Mouse (Mus musculus) lung, postnatal 0 days (tissue): ENCODE data around the gene Rfesd. TPM values are rescaled to one million over a fixed set of nuclear protein-coding genes. Genes with fewer than 3 reads are reported as not detected.

ENCODE experiments used
- ATAC-seq: fragments of 200-750 bp; cut with Nextera tagmentation; 2 replicates; pipeline ENCODE4 v1.8.0; 2017; ENCODE audit warnings: moderate library complexity
- DNase-seq: peaks from one replicate; pipeline ENCODE4 v3.0.0-alpha.2; 2016; ENCODE audit warnings: low spot score
- H3K27ac ChIP-seq: fragments of 300-500 bp; sonication (generic); 2 replicates; pipeline ENCODE4 v1.5.1; 2014; ENCODE audit warnings: antibody characterized with exemption, mild to moderate bottlenecking, low read length, mixed read lengths
- H3K27me3 ChIP-seq: fragments of 300-500 bp; sonication (generic); replicated peaks from 2 replicates; pipeline ENCODE4 v1.6.1; 2014; ENCODE audit warnings: low read length, mixed read lengths; ENCODE audit not compliant: insufficient read depth
- H3K36me3 ChIP-seq: fragments of 300-500 bp; sonication (generic); 2 replicates; pipeline ENCODE4 v1.6.1; 2014; ENCODE audit warnings: low read length, mixed read lengths; ENCODE audit not compliant: insufficient read depth
- H3K4me1 ChIP-seq: fragments of 300-500 bp; sonication (generic); 2 replicates; pipeline ENCODE4 v1.6.1; 2014; ENCODE audit warnings: antibody characterized with exemption, low read depth, low read length, mixed read lengths; ENCODE audit not compliant: insufficient read depth
- H3K4me2 ChIP-seq: fragments of 300-500 bp; sonication (generic); replicated peaks from 2 replicates; pipeline ENCODE4 v1.6.1; 2014; ENCODE audit warnings: low read depth, mild to moderate bottlenecking, low read length, moderate library complexity, mixed read lengths
- H3K4me3 ChIP-seq: fragments of 300-500 bp; sonication (generic); 2 replicates; pipeline ENCODE4 v1.5.1; 2014; ENCODE audit warnings: low read depth, low read length
- H3K9ac ChIP-seq: fragments of 300-500 bp; sonication (generic); replicated peaks from 2 replicates; pipeline ENCODE4 v1.6.1; 2014; ENCODE audit warnings: low read depth, mild to moderate bottlenecking
- H3K9me3 ChIP-seq: fragments of 300-500 bp; sonication (generic); 2 replicates; pipeline ENCODE4 v1.6.1; 2016; ENCODE audit warnings: low read length, mixed read lengths
- CTCF ChIP-seq: IDR thresholded peaks from 2 replicates; pipeline ENCODE4 v1.5.1; 2016; ENCODE audit warnings: antibody characterized with exemption, mild to moderate bottlenecking
- EP300 ChIP-seq: IDR thresholded peaks from 2 replicates; pipeline ENCODE4 v1.6.1; 2016; ENCODE audit warnings: antibody characterized with exemption, mild to moderate bottlenecking, control low read depth
- WGBS: fragments of 180-500 bp; shearing (Covaris S2); extraction: QIAGEN DNeasy Blood & Tissue Kit; methylation state at CpG from one replicate; pipeline ENCODE4 v1.1.7; 2014; 5-methylcytosine and 5-hydroxymethylcytosine counted together
- polyA plus RNA-seq: library from polyadenylated mRNA; unstranded; fragments of >200 nt; fragmentation: Nextera tagmentation; extraction: Ambion mirVana; gene quantifications from 2 replicates; pipeline ENCODE4 v1.2.1, GENCODE M21; 2015

Rfesd gene
- polyA plus RNA-seq, 1 experiment from 2014 or later: 21.5 TPM

DNA sequence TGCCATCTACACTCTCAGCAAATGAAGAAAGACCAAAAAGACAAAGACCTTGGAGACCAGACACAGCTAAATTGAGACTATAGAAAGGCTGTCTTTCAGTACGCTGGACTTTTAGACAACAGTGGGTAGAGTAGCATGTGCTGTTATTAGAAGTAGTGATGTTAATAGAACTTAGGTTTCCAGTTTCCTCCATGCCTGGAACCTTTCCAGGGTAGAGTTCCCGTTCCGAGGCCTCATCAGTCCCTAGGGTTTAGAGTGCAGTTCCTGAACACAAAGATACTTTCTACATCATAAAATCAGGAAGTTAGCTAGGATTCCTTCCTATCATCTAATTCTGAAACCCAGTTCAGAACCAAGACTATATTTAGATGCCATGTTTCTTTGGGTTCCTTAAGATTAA lies 6.1 kb upstream of the Rfesd start:
- no peak for TF ChIP-seq EP300
- no peak for TF ChIP-seq CTCF
- 59% methylated on average over 3 of the region's 3 CpGs for WGBS
- ATAC-seq: no peak

DNA sequence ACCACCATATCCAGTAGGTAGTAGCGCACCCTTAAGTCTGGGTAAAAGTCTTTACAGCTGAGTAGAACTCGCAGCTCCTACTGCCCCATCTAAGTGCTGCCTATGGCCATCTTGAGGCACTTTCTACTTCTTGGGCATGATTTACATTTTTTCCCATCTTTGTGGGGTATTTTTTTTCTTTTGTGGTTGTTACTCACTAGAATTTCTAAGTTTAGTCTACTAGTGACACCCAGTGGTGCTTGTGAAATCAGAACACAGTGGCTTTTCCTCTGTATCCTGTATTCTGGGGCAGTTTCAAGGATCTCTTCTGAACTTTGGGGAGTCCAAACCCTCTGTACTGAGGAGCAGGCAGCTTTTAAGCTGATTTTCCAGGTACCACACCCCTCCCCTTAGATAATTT lies 3.3 kb upstream of the Rfesd start:
- Histone ChIP-seq H3K9ac (no peak overlapping the region), H3K27ac (no peak overlapping the region), H3K4me2 (no peak overlapping the region), H3K4me3 (no peak overlapping the region), H3K9me3 (no peaks in the 10 kb centered on the region), H3K36me3 (no peaks in the 10 kb centered on the region), H3K27me3 (no peaks in the 10 kb centered on the region), H3K4me1 (no peaks in the 10 kb centered on the region)
- DNase-seq: peak; percentile 49
- 88% methylated on average over 2 of the region's 2 CpGs for WGBS
- no peak for ATAC-seq
- TF ChIP-seq EP300 (no peak), CTCF (peak; percentile 46)

More for the DNA sequence above, 6.1 kb upstream of the Rfesd start:
- Histone ChIP-seq H3K4me2 (no peak overlapping the region), H3K4me1 (no peaks in the 10 kb centered on the region), H3K9ac (no peak overlapping the region), H3K27ac (no peak overlapping the region), H3K9me3 (no peaks in the 10 kb centered on the region), H3K27me3 (no peaks in the 10 kb centered on the region), H3K36me3 (no peaks in the 10 kb centered on the region), H3K4me3 (no peak overlapping the region)
- DNase-seq: no peak

DNA sequence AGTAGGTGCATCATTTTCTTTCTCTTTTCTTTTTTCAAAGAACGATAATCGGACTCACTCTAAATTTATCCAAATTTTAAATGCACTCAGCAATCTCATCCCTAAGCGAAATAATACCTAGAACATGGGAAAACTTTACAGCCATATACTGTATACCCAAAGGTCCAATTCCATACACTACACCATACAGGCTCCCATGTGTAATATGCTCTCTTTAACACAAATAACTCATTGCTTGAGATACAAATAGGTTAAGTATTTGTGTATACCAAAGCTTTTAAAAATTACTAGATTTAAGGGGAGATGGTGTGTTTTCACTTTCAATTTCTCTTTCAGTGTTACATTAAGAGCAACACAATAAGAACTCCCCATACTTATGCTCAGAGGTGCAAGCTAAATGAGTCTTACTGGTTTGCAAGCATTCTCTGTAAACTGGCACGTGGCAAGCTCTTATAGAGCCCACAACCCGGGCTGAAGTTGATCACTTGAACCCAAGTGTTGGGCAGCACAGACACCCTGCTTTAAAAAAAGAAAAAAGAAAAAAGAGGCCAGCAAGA lies 403 bp upstream of the Rfesd start:
- H3K9me3 ChIP-seq: no peaks in the 10 kb centered on the region
- peak overlapping the region; percentile 89 for H3K27ac ChIP-seq
- H3K4me2 ChIP-seq: peak overlapping the region; percentile 50
- no peaks in the 10 kb centered on the region for H3K36me3 ChIP-seq
- ATAC-seq: peak; percentile 20
- DNase-seq: peak; percentile 42
- H3K4me1 ChIP-seq: no peaks in the 10 kb centered on the region
- 33% methylated on average over 5 of the region's 5 CpGs for WGBS
- no peaks in the 10 kb centered on the region for H3K27me3 ChIP-seq
- H3K9ac ChIP-seq: no peak overlapping the region
- TF ChIP-seq EP300 (no peak; the same call in 1 of the 2 replicates), CTCF (no peak)
- peak overlapping the region; percentile 51 for H3K4me3 ChIP-seq

DNA sequence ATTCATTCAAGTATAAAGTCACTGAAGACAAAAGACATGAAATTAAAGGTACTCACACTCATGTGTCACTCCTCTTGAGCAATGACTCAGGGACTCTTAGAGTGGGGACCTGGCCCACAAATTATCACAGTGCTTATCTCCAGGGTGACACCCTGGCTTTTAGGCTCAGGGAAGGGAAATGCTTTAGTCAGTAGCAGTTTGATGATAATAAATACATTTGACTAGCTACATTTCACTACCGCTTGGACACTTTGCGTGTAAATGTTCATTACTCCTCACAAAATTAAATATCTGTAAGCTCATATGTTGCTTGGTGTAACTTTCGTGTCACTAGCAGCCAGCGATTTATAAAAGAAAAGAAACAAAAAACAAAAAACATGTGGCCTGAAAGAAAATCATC lies 1.1 kb downstream of the Rfesd start:
- 58% methylated on average over 4 of the region's 4 CpGs for WGBS
- no peaks in the 10 kb centered on the region for H3K9me3 ChIP-seq
- H3K4me1 ChIP-seq: no peaks in the 10 kb centered on the region

DNA sequence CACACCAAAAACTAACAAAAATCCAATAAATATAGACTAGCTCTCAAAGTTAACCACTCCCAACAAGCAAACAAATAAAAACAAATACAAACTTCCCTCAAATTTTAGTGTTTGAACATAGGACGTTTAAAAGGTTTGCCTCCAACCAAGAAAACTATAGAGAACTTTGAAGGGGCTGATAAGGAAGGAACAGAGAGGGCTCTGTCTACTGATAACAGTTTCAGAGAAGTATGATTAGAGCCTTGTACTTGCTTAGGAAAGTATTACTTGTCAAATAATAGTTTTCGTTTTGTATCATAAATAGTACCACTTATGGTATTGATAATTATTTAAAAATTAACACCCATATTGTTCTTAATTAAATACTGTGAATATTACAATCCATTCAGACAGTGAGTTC lies 4.0 kb downstream of the Rfesd start:
- H3K36me3 ChIP-seq: no peaks in the 10 kb centered on the region

More for the DNA sequence above, 1.1 kb downstream of the Rfesd start:
- no peak for ATAC-seq
- Histone ChIP-seq H3K36me3 (no peaks in the 10 kb centered on the region), H3K27me3 (no peaks in the 10 kb centered on the region), H3K27ac (peak overlapping the region; percentile 89), H3K9ac (peak overlapping the region; percentile 95), H3K4me2 (peak overlapping the region; percentile 50), H3K4me3 (peak overlapping the region; percentile 51)
- TF ChIP-seq CTCF (no peak), EP300 (no peak)
- DNase-seq: no peak

DNA sequence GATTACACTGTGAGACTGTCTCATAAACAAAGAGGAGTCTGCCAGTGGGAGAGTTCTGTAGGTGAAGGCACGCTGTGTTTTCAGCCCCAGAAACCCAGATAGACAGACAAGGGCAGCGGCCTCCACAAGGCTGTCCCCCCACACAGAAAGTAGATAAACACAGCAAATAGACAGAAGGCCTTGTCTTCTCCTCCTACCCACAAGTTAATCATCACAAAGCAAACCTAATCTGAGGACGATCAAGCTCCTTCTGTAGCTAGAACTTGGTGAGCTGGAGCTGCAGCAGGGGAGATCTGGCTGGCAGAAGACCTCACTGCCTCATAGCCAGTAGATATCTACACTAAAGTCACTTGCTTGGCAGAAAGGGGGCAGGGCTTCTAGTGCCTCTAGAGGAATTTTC lies 15.2 kb downstream of the Rfesd start:
- no peaks in the 10 kb centered on the region for H3K4me1 ChIP-seq
- H3K27me3 ChIP-seq: no peaks in the 10 kb centered on the region
- H3K4me2 ChIP-seq: no peak overlapping the region
- H3K9ac ChIP-seq: no peak overlapping the region
- WGBS: 79% methylated on average over 3 of the region's 3 CpGs
- no peak overlapping the region for H3K4me3 ChIP-seq
- TF ChIP-seq CTCF: no peak
- no peak for TF ChIP-seq EP300
- DNase-seq (no peak), ATAC-seq (no peak)
- no peaks in the 10 kb centered on the region for H3K36me3 ChIP-seq
- H3K27ac ChIP-seq: no peak overlapping the region
- H3K9me3 ChIP-seq: no peaks in the 10 kb centered on the region

More for the DNA sequence above, 4.0 kb downstream of the Rfesd start:
- H3K4me3 ChIP-seq: no peak overlapping the region
- no peak for ATAC-seq
- H3K4me2 ChIP-seq: no peak overlapping the region
- no peaks in the 10 kb centered on the region for H3K27me3 ChIP-seq
- no peaks in the 10 kb centered on the region for H3K4me1 ChIP-seq
- H3K9ac ChIP-seq: no peak overlapping the region
- WGBS: 43% methylated on average over 2 of the region's 2 CpGs
- no peak overlapping the region for H3K27ac ChIP-seq
- no peak for DNase-seq
- H3K9me3 ChIP-seq: no peaks in the 10 kb centered on the region
- TF ChIP-seq EP300 (no peak), CTCF (no peak)
